ENCODE assay signal across 24 mouse cellular contexts in the genomic region with DNA sequence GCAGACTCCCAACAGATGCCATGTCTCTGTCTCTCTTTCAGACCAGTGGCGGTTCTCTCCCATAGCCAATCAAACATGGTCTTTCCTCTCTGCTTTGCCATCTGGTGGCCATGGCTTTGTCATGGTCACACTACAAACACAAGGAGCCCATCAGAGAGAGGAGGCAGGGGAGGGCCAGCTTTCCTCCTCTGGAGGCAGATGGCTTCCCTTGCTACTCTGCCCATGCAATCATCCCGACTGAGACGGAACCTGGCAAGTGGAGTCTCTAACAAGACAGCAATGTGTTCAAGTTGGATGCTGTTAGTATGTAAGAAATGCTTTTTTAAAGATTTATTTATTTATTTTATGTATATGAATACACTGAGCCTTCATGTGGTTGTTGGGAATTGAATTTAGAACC. TPM values are rescaled to one million over a fixed set of nuclear protein-coding genes. Genes with fewer than 3 reads are reported as not detected.
DNase-seq lines count a peak whose midpoint lies in the region; ATAC-seq and TF ChIP-seq lines count a peak whose summit lies in the region.
"Had no signal": no experiment of that assay in that cellular context is flagged by ENCODE, and none has a peak within 500 bp of the region (broad histone marks: within the 10 kb centered on the region; RNA-seq: fewer than 3 reads in every experiment).

No protein-coding gene starts in this region.

- ATAC-seq in CD4-positive, CD25-positive, alpha-beta regulatory T cell, adult 4 months: no peak
- ATAC-seq in liver, postnatal 0 days: no peak
- ATAC-seq in liver, embryonic 11.5 days (replicated peaks; ENCODE audit: low FRiP score): no peak
- ATAC-seq in granulocyte monocyte progenitor cell, adult 5-6 weeks (replicated peaks; ENCODE audit: poor library complexity, severe bottlenecking): peak; percentile 8; the same call in 1 of the 2 replicates
- ATAC-seq: forebrain, embryonic 13.5 days; hindbrain, embryonic 16.5 days; intestine, postnatal 0 days; Patski had no signal

- no peak overlapping the region for H3K27ac ChIP-seq in liver, postnatal 0 days (ENCODE audit: low read depth)
- no peak overlapping the region for H3K27ac ChIP-seq in liver, embryonic 11.5 days (ENCODE audit: low read depth, low read length)
- H3K27ac ChIP-seq: embryonic facial prominence, embryonic 15.5 days; heart, adult 2 months; heart, embryonic 13.5 days; hindbrain, embryonic 12.5 days had no signal

- intact Hi-C loops in left cerebral cortex, postnatal 10 days (cut with DNase I): no loop called here

- H3K9me3 ChIP-seq in liver, postnatal 0 days (ENCODE audit: low read length): no peaks in the 10 kb centered on the region
- no peaks in the 10 kb centered on the region for H3K9me3 ChIP-seq in liver, embryonic 11.5 days (ENCODE audit: control insufficient read depth, low read length)
- H3K9me3 ChIP-seq: embryonic facial prominence, embryonic 15.5 days; forebrain, embryonic 13.5 days; heart, embryonic 13.5 days; hindbrain, embryonic 12.5 days had no signal

- H3K27me3 ChIP-seq in liver, postnatal 0 days (ENCODE audit: insufficient read depth, low read length): no peaks in the 10 kb centered on the region
- no peaks in the 10 kb centered on the region for H3K27me3 ChIP-seq in liver, embryonic 11.5 days (replicated peaks; ENCODE audit: control insufficient read depth, insufficient read depth, low read length)
- H3K27me3 ChIP-seq: CH12.LX; embryonic facial prominence, embryonic 15.5 days; forebrain, embryonic 13.5 days; heart, embryonic 13.5 days; hindbrain, embryonic 12.5 days; Patski had no signal

- H3K9ac ChIP-seq in liver, postnatal 0 days (replicated peaks): no peak overlapping the region
- no peak overlapping the region for H3K9ac ChIP-seq in liver, embryonic 11.5 days (ENCODE audit: low read depth, low read length)
- H3K9ac ChIP-seq: embryonic facial prominence, embryonic 15.5 days; forebrain, embryonic 13.5 days; heart, embryonic 13.5 days; hindbrain, embryonic 12.5 days had no signal

- peaks cover 4% of the 10 kb centered on the region; the same call in 1 of the 2 replicates for H3K4me1 ChIP-seq in liver, postnatal 0 days (ENCODE audit: insufficient read depth)
- H3K4me1 ChIP-seq in liver, embryonic 11.5 days (replicated peaks; ENCODE audit: control insufficient read depth, insufficient read depth, low read length): peaks cover 4% of the 10 kb centered on the region; the same call in 1 of the 2 replicates
- H3K4me1 ChIP-seq: embryonic facial prominence, embryonic 15.5 days had no signal

- H3K36me3 ChIP-seq in liver, postnatal 0 days (replicated peaks; ENCODE audit: insufficient read depth, low read length): no peaks in the 10 kb centered on the region
- no peaks in the 10 kb centered on the region for H3K36me3 ChIP-seq in liver, embryonic 11.5 days (ENCODE audit: control insufficient read depth, insufficient read depth, low read length)
- H3K36me3 ChIP-seq: embryonic facial prominence, embryonic 15.5 days; heart, embryonic 13.5 days; hindbrain, embryonic 12.5 days had no signal

- H3K4me3 ChIP-seq in liver, postnatal 0 days (ENCODE audit: low read depth, low read length): no peak overlapping the region
- H3K4me3 ChIP-seq in liver, embryonic 11.5 days (ENCODE audit: low read depth, low read length): no peak overlapping the region
- H3K4me3 ChIP-seq: embryonic facial prominence, embryonic 15.5 days; erythroblast, embryonic 14.5 days; forebrain, embryonic 13.5 days; heart, adult 2 months; heart, embryonic 13.5 days; hindbrain, embryonic 12.5 days had no signal

- no peak for TF ChIP-seq EP300 in liver, postnatal 0 days (IDR thresholded peaks at IDR 0.05; ENCODE audit: low read depth)

- WGBS in liver, postnatal 0 days (ENCODE audit: insufficient replicate concordance): 89% methylated on average over 3 of the region's 3 CpGs
- 90% methylated on average over 3 of the region's 3 CpGs for WGBS in liver, embryonic 11.5 days

- TF ChIP-seq CTCF in liver, postnatal 0 days (IDR thresholded peaks at IDR 0.05; ENCODE audit: low read depth): 0 out of 2 replicates have a peak, but pooled peaks have one; percentile 3

- H3K4me2 ChIP-seq in liver, postnatal 0 days (ENCODE audit: low read depth, low read length): no peak overlapping the region
- no peak overlapping the region for H3K4me2 ChIP-seq in liver, embryonic 11.5 days
- H3K4me2 ChIP-seq: embryonic facial prominence, embryonic 15.5 days; forebrain, embryonic 13.5 days; heart, embryonic 13.5 days; hindbrain, embryonic 12.5 days had no signal

- peak; percentile 39 for DNase-seq in CD4-positive, CD25-positive, alpha-beta regulatory T cell, adult 2 months (ENCODE audit: low read depth, low spot score)
- DNase-seq in liver, postnatal 0 days: no peak
- DNase-seq in liver, embryonic 11.5 days (ENCODE audit: low spot score): no peak
- no peak for DNase-seq in cerebellum, adult 9-11 months
- DNase-seq in left cerebral cortex, postnatal 10 days (ENCODE audit: extremely low spot score in 1 of 2, low spot score in 2 of 2): no peak
- DNase-seq: cerebellum, adult 18-20 months; cerebellum, postnatal 10 days; embryo, embryonic 11 days; gastrocnemius, postnatal 10 days; heart, postnatal 36 days had no signal

RNA-seq across cellular contexts. Expression of a gene that starts 14.8 kb away (rescaled TPM):
- polyA plus RNA-seq in CD4-positive, CD25-positive, alpha-beta regulatory T cell, adult 4 months (2017; shearing (Covaris generic)): 1 to 10 TPM; 2.0 to 2.1 TPM
- polyA plus RNA-seq in liver, postnatal 0 days (2015; fragmentation: Nextera tagmentation; extraction: Ambion mirVana): 0.07 TPM in 1 of 2 replicates, not detected in the other
- polyA plus RNA-seq in liver, embryonic 11.5 days (2014; fragmentation: Nextera tagmentation; extraction: Ambion mirVana): 0.14 TPM in 1 of 2 replicates, not detected in the other
- not detected in 2 replicates for total RNA-seq in granulocyte monocyte progenitor cell, adult 5-6 weeks (2014; fragmentation: Nextera tagmentation)
- not detected in 2 replicates for total RNA-seq in granulocyte monocyte progenitor cell, adult 5-6 weeks (2017)
- not detected for total RNA-seq in left cerebral cortex, postnatal 10 days (2021)
- total RNA-seq: CH12.LX; heart, postnatal 36 days had no signal
- polyA plus RNA-seq: embryonic facial prominence, embryonic 15.5 days; erythroblast, embryonic 14.5 days; forebrain, embryonic 13.5 days; frontal cortex, adult 2 months; heart, adult 2 months; heart, embryonic 13.5 days; heart, postnatal 0 days; hindbrain, embryonic 16.5 days; intestine, postnatal 0 days; Patski had no signal

RNA-seq across cellular contexts. Expression of a gene that starts 58.9 kb away (rescaled TPM):
- polyA plus RNA-seq in CD4-positive, CD25-positive, alpha-beta regulatory T cell, adult 4 months (2017; shearing (Covaris generic)): 100 to 1,000 TPM; 342 to 463 TPM
- polyA plus RNA-seq in liver, postnatal 0 days (2015; fragmentation: Nextera tagmentation; extraction: Ambion mirVana): 4.3 and 5.1 TPM in 2 replicates
- 1.3 and 2.4 TPM in 2 replicates for polyA plus RNA-seq in liver, embryonic 11.5 days (2014; fragmentation: Nextera tagmentation; extraction: Ambion mirVana)
- 14.4 and 20.0 TPM in 2 replicates for total RNA-seq in granulocyte monocyte progenitor cell, adult 5-6 weeks (2014; fragmentation: Nextera tagmentation)
- 14.6 and 18.5 TPM in 2 replicates for total RNA-seq in granulocyte monocyte progenitor cell, adult 5-6 weeks (2017)
- total RNA-seq in left cerebral cortex, postnatal 10 days (2021): under 1 TPM; 0.79 to 0.91 TPM
- polyA plus RNA-seq: erythroblast, embryonic 14.5 days had no signal

Comparison
In these comparisons a context has a peak if more than half of its experiments do, and no peak if none do; other contexts are left out.
1. RNA of a gene that starts 58.9 kb away (polyA plus RNA-seq): 342 to 463 TPM in CD4-positive, CD25-positive, alpha-beta regulatory T cell, adult 4 months; 4.3 to 5.1 TPM in liver, postnatal 0 days and 1.3 to 2.4 TPM in liver, embryonic 11.5 days; every median in the first group is over 10 times any median in the second.